Mouse (Mus musculus) ovary, postnatal 10 days (tissue): ENCODE data around the gene Olfr883.

Experiments
- DNase-seq: peaks from one replicate; pipeline ENCODE4 v3.0.0; 2022; ENCODE audit warnings: low spot score

Olfr883 gene

GRCm38 (mm10) chr9:38025508-38025907, at the start of gene Olfr883:
Gene Olfr883, plus strand, starts transcription at chr9:38025808.
- DNase-seq = no peak

DNA sequence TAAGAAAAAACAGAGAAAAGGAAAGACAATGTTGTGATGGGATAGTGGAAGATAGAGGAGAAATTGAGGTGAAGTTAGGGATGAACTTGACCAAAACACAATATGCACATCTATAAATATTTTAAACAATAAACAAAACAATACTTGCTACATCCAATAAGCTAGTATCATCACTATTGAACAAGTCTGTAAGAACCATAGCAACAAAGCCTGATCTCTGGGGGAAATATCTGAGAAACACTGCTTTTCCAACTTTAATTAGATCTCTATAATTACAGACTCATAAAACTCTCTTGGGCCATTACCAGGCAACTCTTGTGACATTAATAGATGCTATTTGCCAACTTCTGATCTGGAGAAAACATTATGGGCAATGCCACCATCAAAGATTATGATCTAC, 34.1 kb upstream of the Olfr883 start, which contains the start of gene Olfr881:
Olfr881 (plus strand) TSS at position 301 of the 400 bp plus-strand sequence.
- DNase-seq = no peak

- no peak for DNase-seq
Observed at GRCm38 (mm10) chr9:37998581-37999204, 26.9 kb upstream of the Olfr883 start.

DNA sequence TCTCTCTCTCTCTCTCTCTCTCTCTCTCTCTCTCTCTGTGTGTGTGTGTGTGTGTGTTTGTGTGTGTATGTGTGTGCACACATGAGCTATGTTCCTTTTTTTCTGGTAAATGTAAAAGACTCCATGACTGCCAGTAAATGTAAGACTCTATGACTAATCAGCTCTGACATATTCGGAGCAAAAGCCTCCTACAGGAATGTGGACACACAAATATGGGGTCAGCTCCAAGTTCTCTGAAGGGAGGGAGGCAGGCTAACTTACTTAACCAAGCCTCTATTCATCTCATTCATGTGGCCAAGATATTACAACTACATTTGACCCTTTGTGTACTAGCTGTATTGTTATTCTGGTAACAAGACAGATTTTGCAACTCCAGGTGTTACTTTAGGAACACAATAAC, 25.6 kb upstream of the Olfr883 start:
- no peak for DNase-seq

- DNase-seq = no peak
Observed at GRCm38 (mm10) chr9:38046255-38046654, 20.6 kb downstream of the Olfr883 start, which contains the start of gene Olfr884. Gene Olfr884, plus strand, starts transcription at chr9:38046555.

GRCm38 (mm10) chr9:38061022-38061421, 35.4 kb downstream of the Olfr883 start, which contains the start of gene Olfr885:
Gene Olfr885, plus strand, starts transcription at chr9:38061322.
- no peak for DNase-seq
